Mouse (Mus musculus) liver, adult 2 months (tissue): ENCODE measurements around the gene Nfya. TPM values are rescaled to one million over a fixed set of nuclear protein-coding genes. Genes with fewer than 3 reads are reported as not detected.

Experiments used
- DNase-seq: peaks from one replicate; pipeline ENCODE4 v3.0.0-alpha.2; 2011; ENCODE audit warnings: low read depth, low spot score; ENCODE audit errors: extremely low read depth
- H3K27ac ChIP-seq: fragments of 200-500 bp; replicated peaks from 2 replicates; pipeline ENCODE4 v1.5.1; 2012; ENCODE audit warnings: low read depth, mild to moderate bottlenecking, control low read depth, inconsistent platforms, low read length; ENCODE audit not compliant: insufficient read depth
- H3K27me3 ChIP-seq: fragments of 200-500 bp; 2 replicates; pipeline ENCODE4 v1.6.1; 2012; ENCODE audit warnings: mild to moderate bottlenecking, moderate library complexity, low read length, inconsistent platforms; ENCODE audit not compliant: control insufficient read depth, insufficient read depth
- H3K36me3 ChIP-seq: fragments of 200-500 bp; 2 replicates; pipeline ENCODE4 v1.6.1; 2012; ENCODE audit warnings: low read length, inconsistent platforms; ENCODE audit not compliant: control insufficient read depth, insufficient read depth
- H3K4me1 ChIP-seq: fragments of 200-500 bp; 2 replicates; pipeline ENCODE4 v1.6.1; 2011; ENCODE audit warnings: low read length; ENCODE audit not compliant: control insufficient read depth, insufficient read depth
- H3K4me3 ChIP-seq: fragments of 200-500 bp; 2 replicates; pipeline ENCODE4 v1.5.1; 2011; ENCODE audit warnings: low read depth, mild to moderate bottlenecking, control low read depth, low read length, moderate library complexity; ENCODE audit not compliant: insufficient read depth
- H3K79me2 ChIP-seq: fragments of 200-500 bp; 2 replicates; pipeline ENCODE4 v1.6.1; 2012; ENCODE audit warnings: inconsistent platforms, mild to moderate bottlenecking, low read length, moderate library complexity; ENCODE audit not compliant: control insufficient read depth, insufficient read depth
- H3K9ac ChIP-seq: fragments of 200-500 bp; 2 replicates; pipeline ENCODE4 v1.6.1; 2012; ENCODE audit warnings: low read depth, mild to moderate bottlenecking, control low read depth, inconsistent platforms, low read length
- CTCF ChIP-seq: fragments of 200-500 bp; IDR thresholded peaks from 2 replicates; pipeline ENCODE4 v1.5.1; 2011; ENCODE audit warnings: low read depth, low read length, control low read depth
- POLR2A ChIP-seq: fragments of 200-500 bp; IDR thresholded peaks from 2 replicates; pipeline ENCODE4 v1.6.1; 2011; ENCODE audit warnings: low read length, control low read depth; ENCODE audit not compliant: insufficient read depth; ENCODE audit errors: extremely low read depth
- WGBS: fragments of 180-500 bp; shearing (Covaris S2); methylation state at CpG from one replicate; pipeline ENCODE4 v1.1.7; 2018; 5-methylcytosine and 5-hydroxymethylcytosine counted together
- polyA plus RNA-seq: library from polyadenylated mRNA; depleted of rRNA; stranded (reverse); fragments of >200 nt; gene quantifications from 2 replicates; pipeline ENCODE4 v1.2.3, GENCODE M21; 2012
- total RNA-seq: library from RNA; depleted of rRNA; stranded (reverse); fragments of >200 nt; gene quantifications from 2 replicates; pipeline ENCODE4 v1.2.3, GENCODE M21; 2014

Gene Nfya
- total and polyA plus RNA-seq, 2 experiments: 10.6 to 16.3 TPM

DNA sequence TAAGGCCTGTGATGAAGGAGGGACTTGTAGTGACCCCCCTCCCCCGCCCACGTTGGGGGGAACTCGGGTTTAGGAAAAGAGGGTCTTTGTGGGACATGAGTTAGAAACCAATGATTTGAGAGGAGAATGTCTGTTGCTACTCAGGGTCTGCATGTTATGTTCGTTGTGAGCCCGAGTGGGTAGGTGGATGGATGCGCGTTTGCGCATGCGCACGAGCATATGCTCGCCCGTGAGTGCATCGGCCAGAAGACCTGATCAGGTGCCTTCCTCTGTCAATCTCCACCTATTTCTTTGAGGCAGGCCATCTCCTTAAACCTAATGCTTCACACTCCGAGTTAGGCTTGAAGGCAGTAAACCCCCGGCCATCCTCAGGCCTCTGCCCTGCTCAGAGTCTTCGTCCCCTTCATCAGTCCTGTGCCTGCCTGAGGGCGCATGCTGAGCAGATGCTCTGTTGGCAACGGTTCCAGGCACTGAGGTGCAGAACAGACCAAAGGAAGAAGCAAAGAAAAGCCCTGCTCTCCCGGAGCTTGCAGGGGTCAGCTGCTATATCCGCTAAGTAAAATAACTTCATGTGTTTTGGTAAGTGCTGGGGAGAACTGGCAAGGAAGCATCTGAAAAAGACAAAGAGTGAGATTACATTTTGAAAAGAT, 23.4 kb upstream of the Nfya start:
- Histone ChIP-seq H3K9ac (no peak overlapping the region), H3K79me2 (no peaks in the 10 kb centered on the region), H3K27ac (no peak overlapping the region), H3K27me3 (no peaks in the 10 kb centered on the region), H3K4me1 (no peaks in the 10 kb centered on the region), H3K36me3 (no peaks in the 10 kb centered on the region), H3K4me3 (no peak overlapping the region)
- 86% methylated on average over 20 of the region's 20 CpGs for WGBS
- no peak for TF ChIP-seq CTCF
- no peak for TF ChIP-seq POLR2A
- no peak for DNase-seq

DNA sequence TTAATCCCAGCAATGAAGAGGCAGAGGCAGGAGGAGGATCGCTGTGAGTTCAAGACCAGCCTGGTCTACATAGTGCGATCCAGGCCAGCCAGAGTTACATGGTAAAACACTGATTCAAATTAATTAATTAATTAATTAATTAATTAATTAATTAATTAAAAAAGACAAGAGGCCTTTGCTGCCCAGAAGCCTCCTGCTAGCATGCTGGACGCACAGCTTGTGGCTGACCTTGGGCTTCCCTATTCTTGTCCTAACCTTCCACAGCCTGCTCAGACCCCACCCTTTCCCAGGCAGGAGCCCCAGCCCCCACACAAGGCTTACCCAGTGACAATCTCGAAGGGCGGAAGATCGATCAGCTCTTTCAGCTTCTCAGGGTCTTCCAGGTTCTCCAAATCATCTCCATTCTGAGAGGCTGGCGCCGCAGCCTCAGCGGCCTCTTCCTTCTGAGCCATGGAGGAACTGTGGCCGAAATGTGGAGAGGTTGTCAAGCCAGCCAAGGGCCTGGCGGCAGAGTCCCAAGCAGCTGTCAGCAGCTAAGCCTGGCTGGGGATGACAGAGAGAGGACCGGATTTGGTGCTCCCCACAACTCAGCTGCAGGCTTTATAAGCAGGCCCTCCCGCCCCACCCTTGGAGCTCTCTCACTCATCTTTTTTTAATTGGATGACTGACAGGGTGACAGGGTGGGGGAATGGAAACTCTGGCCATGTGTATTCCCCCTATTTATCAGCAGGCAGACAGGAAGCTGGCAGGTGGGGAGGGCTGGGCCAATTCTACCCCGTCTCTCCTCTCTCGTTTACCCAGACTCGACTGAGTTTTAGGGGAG, 22.7 kb upstream of the Nfya start, which contains the start of gene Apobec2:
Apobec2 (minus strand) TSS at position 773 of the 823 bp plus-strand sequence.
- 80% methylated on average over 16 of the region's 16 CpGs for WGBS
- Histone ChIP-seq H3K9ac (no peak within 1 kb of the TSS), H3K36me3 (no peaks in the 10 kb centered on the region), H3K4me3 (no peak within 1 kb of the TSS), H3K4me1 (no peaks in the 10 kb centered on the region), H3K79me2 (no peaks in the 10 kb centered on the region), H3K27me3 (no peaks in the 10 kb centered on the region), H3K27ac (no peak within 1 kb of the TSS)
- TF ChIP-seq CTCF (no peak), POLR2A (no peak)
- DNase-seq: no peak

GRCm38 (mm10) chr17:48431054-48431453, 21.3 kb upstream of the Nfya start:
- H3K79me2 ChIP-seq: no peaks in the 10 kb centered on the region
- TF ChIP-seq CTCF: no peak
- TF ChIP-seq POLR2A: no peak
- no peaks in the 10 kb centered on the region for H3K36me3 ChIP-seq
- no peaks in the 10 kb centered on the region for H3K27me3 ChIP-seq
- H3K9ac ChIP-seq: no peak overlapping the region
- H3K4me1 ChIP-seq: no peaks in the 10 kb centered on the region
- DNase-seq: no peak
- no peak overlapping the region for H3K4me3 ChIP-seq
- H3K27ac ChIP-seq: no peak overlapping the region
- WGBS: 75% methylated on average over 5 of the region's 5 CpGs

- no peak for DNase-seq
- Histone ChIP-seq H3K27me3 (no peaks in the 10 kb centered on the region), H3K9ac (no peak overlapping the region), H3K4me1 (no peaks in the 10 kb centered on the region), H3K27ac (no peak overlapping the region), H3K36me3 (no peaks in the 10 kb centered on the region), H3K79me2 (no peaks in the 10 kb centered on the region), H3K4me3 (no peak overlapping the region)
- WGBS: 74% methylated on average over 5 of the region's 5 CpGs
- no peak for TF ChIP-seq CTCF
- TF ChIP-seq POLR2A: no peak
Observed at GRCm38 (mm10) chr17:48430394-48430793, 20.7 kb upstream of the Nfya start.

DNA sequence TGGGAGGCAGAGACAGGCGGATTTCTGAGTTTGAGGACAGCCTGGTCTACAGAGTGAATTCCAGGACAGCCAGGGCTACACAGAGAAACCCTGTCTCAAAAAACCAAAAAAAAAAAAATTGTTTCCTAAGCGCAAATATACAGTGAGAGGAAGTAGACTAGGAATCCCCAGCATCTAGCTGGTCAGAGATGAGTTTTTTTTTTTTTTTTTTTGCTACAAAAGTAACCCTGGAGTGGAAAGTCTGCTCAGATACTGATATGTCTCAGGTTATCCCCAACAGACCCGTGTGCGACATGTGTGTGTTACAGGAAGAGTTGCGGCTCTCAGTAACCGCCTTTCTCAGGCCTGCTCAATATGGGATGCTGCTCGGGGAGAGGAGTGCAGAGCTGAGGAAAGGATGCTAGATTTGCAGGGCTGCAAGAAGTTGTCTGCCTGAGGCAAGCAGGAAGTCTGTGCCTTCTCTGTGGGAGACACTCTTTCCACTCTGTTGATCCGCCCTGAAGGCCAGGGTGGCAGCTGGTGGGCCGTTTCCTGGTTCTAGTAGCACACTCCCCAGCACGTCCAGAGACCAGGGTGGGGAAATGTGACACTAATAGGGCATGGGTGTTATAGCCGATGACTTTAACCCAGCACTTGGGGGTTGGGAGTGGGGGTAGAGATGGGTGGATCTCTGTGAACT, 18.3 kb upstream of the Nfya start:
- H3K27ac ChIP-seq: no peak overlapping the region
- H3K9ac ChIP-seq: no peak overlapping the region
- DNase-seq: no peak
- no peak for TF ChIP-seq POLR2A
- no peak for TF ChIP-seq CTCF
- no peaks in the 10 kb centered on the region for H3K4me1 ChIP-seq
- no peak overlapping the region for H3K4me3 ChIP-seq
- no peaks in the 10 kb centered on the region for H3K36me3 ChIP-seq
- WGBS: 74% methylated on average over 11 of the region's 11 CpGs
- no peaks in the 10 kb centered on the region for H3K79me2 ChIP-seq
- no peaks in the 10 kb centered on the region for H3K27me3 ChIP-seq
